Mouse (Mus musculus): ENCODE results near the gene Serpine3. TPM values are rescaled to one million over a fixed set of nuclear protein-coding genes. Genes with fewer than 3 reads are reported as not detected.

Gene Serpine3
- polyA plus RNA-seq, 1 experiment from 2014 or later, result not detected

GRCm38 (mm10) chr14:62655996-62656395, 7.5 kb upstream of the Serpine3 start:
- H3K4me2 ChIP-seq (replicated peaks), result no peak overlapping the region
- 83% methylated on average over 7 of the region's 7 CpGs for WGBS
- H3K27ac ChIP-seq (replicated peaks), result no peak overlapping the region
- H3K9ac ChIP-seq (replicated peaks), result no peak overlapping the region
- no peaks in the 10 kb centered on the region for H3K4me1 ChIP-seq
- no peak overlapping the region for H3K4me3 ChIP-seq
- H3K9me3 ChIP-seq, result no peaks in the 10 kb centered on the region
- no peaks in the 10 kb centered on the region for H3K27me3 ChIP-seq
- no peak for ATAC-seq (ENCODE audit: low FRiP score, low read depth)
- H3K36me3 ChIP-seq, result no peaks in the 10 kb centered on the region

GRCm38 (mm10) chr14:62657469-62657868, 6.0 kb upstream of the Serpine3 start:
- no peaks in the 10 kb centered on the region for H3K4me1 ChIP-seq
- ATAC-seq (ENCODE audit: low FRiP score, low read depth), result no peak
- H3K27me3 ChIP-seq, result no peaks in the 10 kb centered on the region
- 87% methylated on average over 3 of the region's 3 CpGs for WGBS
- H3K9ac ChIP-seq (replicated peaks), result no peak overlapping the region
- H3K9me3 ChIP-seq, result no peaks in the 10 kb centered on the region
- no peak overlapping the region for H3K4me3 ChIP-seq
- no peak overlapping the region for H3K27ac ChIP-seq (replicated peaks)
- no peaks in the 10 kb centered on the region for H3K36me3 ChIP-seq
- no peak overlapping the region for H3K4me2 ChIP-seq (replicated peaks)

- H3K27ac ChIP-seq (replicated peaks), result no peak overlapping the region
- H3K4me2 ChIP-seq (replicated peaks), result no peak overlapping the region
- WGBS, result 89% methylated on average over 6 of the region's 6 CpGs
- no peak for ATAC-seq (ENCODE audit: low FRiP score, low read depth)
- no peaks in the 10 kb centered on the region for H3K27me3 ChIP-seq
- H3K4me1 ChIP-seq, result no peaks in the 10 kb centered on the region
- no peak overlapping the region for H3K4me3 ChIP-seq
- no peaks in the 10 kb centered on the region for H3K36me3 ChIP-seq
- no peak overlapping the region for H3K9ac ChIP-seq (replicated peaks)
- no peaks in the 10 kb centered on the region for H3K9me3 ChIP-seq
Measured at GRCm38 (mm10) chr14:62662381-62662780, 1.1 kb upstream of the Serpine3 start.

- Histone ChIP-seq H3K9ac (replicated peaks) (no peak overlapping the region), H3K4me3 (no peak overlapping the region), H3K27me3 (no peaks in the 10 kb centered on the region), H3K4me1 (no peaks in the 10 kb centered on the region), H3K4me2 (replicated peaks) (no peak overlapping the region), H3K27ac (replicated peaks) (no peak overlapping the region), H3K36me3 (no peaks in the 10 kb centered on the region), H3K9me3 (no peaks in the 10 kb centered on the region)
- 49% methylated on average over 9 of the region's 9 CpGs for WGBS
- ATAC-seq (ENCODE audit: low FRiP score, low read depth), result no peak
Measured at GRCm38 (mm10) chr14:62664976-62665673, 1.7 kb downstream of the Serpine3 start.

GRCm38 (mm10) chr14:62673646-62674045, 10.2 kb downstream of the Serpine3 start:
- Histone ChIP-seq H3K4me2 (replicated peaks) (no peak overlapping the region), H3K9ac (replicated peaks) (no peak overlapping the region), H3K4me3 (no peak overlapping the region), H3K27ac (replicated peaks) (no peak overlapping the region), H3K4me1 (no peaks in the 10 kb centered on the region), H3K27me3 (no peaks in the 10 kb centered on the region), H3K36me3 (no peaks in the 10 kb centered on the region), H3K9me3 (no peaks in the 10 kb centered on the region)
- 84% methylated on average over 3 of the region's 3 CpGs for WGBS
- no peak for ATAC-seq (ENCODE audit: low FRiP score, low read depth)

- 86% methylated on average over 2 of the region's 2 CpGs for WGBS
- H3K36me3 ChIP-seq, result peaks cover 25% of the 10 kb centered on the region; the same call in 1 of the 2 replicates
Measured at GRCm38 (mm10) chr14:62718161-62718560, 54.7 kb downstream of the Serpine3 start.

GRCm38 (mm10) chr14:62721625-62722024, 58.2 kb downstream of the Serpine3 start:
- Histone ChIP-seq H3K4me1 (no peaks in the 10 kb centered on the region), H3K27me3 (no peaks in the 10 kb centered on the region), H3K9ac (replicated peaks) (no peak overlapping the region), H3K36me3 (0 out of 2 replicates have a peak, but pooled peaks cover 3% of the 10 kb centered on the region), H3K9me3 (no peaks in the 10 kb centered on the region), H3K4me3 (no peak overlapping the region), H3K27ac (replicated peaks) (no peak overlapping the region), H3K4me2 (replicated peaks) (no peak overlapping the region)
- WGBS, result 89% methylated on average over 1 of the region's 1 CpGs
- no peak for ATAC-seq (ENCODE audit: low FRiP score, low read depth)

More at GRCm38 (mm10) chr14:62718161-62718560, 54.7 kb downstream of the Serpine3 start:
- no peak overlapping the region for H3K4me3 ChIP-seq
- no peak overlapping the region for H3K27ac ChIP-seq (replicated peaks)
- H3K27me3 ChIP-seq, result no peaks in the 10 kb centered on the region
- no peaks in the 10 kb centered on the region for H3K4me1 ChIP-seq
- no peak overlapping the region for H3K9ac ChIP-seq (replicated peaks)
- H3K9me3 ChIP-seq, result no peaks in the 10 kb centered on the region
- ATAC-seq (ENCODE audit: low FRiP score, low read depth), result no peak
- no peak overlapping the region for H3K4me2 ChIP-seq (replicated peaks)

- no peaks in the 10 kb centered on the region for H3K9me3 ChIP-seq
- no peak overlapping the region for H3K9ac ChIP-seq (replicated peaks)
- no peak overlapping the region for H3K27ac ChIP-seq (replicated peaks)
- H3K4me1 ChIP-seq, result no peaks in the 10 kb centered on the region
- ATAC-seq (ENCODE audit: low FRiP score, low read depth), result no peak
- no peaks in the 10 kb centered on the region for H3K27me3 ChIP-seq
- H3K4me2 ChIP-seq (replicated peaks), result no peak overlapping the region
- H3K36me3 ChIP-seq, result 0 out of 2 replicates have a peak, but pooled peaks cover 3% of the 10 kb centered on the region
- no peak overlapping the region for H3K4me3 ChIP-seq
Measured at GRCm38 (mm10) chr14:62724560-62724959, 61.1 kb downstream of the Serpine3 start.

- H3K4me3 ChIP-seq, result no peak overlapping the region
- H3K36me3 ChIP-seq, result peaks cover 16% of the 10 kb centered on the region
- no peak overlapping the region for H3K9ac ChIP-seq (replicated peaks)
- H3K9me3 ChIP-seq, result no peaks in the 10 kb centered on the region
- H3K4me2 ChIP-seq (replicated peaks), result no peak overlapping the region
- WGBS, result 75% methylated on average over 1 of the region's 1 CpGs
- no peaks in the 10 kb centered on the region for H3K4me1 ChIP-seq
- no peaks in the 10 kb centered on the region for H3K27me3 ChIP-seq
- no peak for ATAC-seq (ENCODE audit: low FRiP score, low read depth)
- H3K27ac ChIP-seq (replicated peaks), result no peak overlapping the region
Measured at GRCm38 (mm10) chr14:62731902-62732301, 68.4 kb downstream of the Serpine3 start.

GRCm38 (mm10) chr14:62733666-62734065, 70.2 kb downstream of the Serpine3 start:
- H3K36me3 ChIP-seq, result peaks cover 16% of the 10 kb centered on the region
- no peak overlapping the region for H3K4me3 ChIP-seq
- no peak for ATAC-seq (ENCODE audit: low FRiP score, low read depth)
- 84% methylated on average over 2 of the region's 2 CpGs for WGBS
- no peaks in the 10 kb centered on the region for H3K4me1 ChIP-seq
- no peak overlapping the region for H3K9ac ChIP-seq (replicated peaks)
- H3K4me2 ChIP-seq (replicated peaks), result no peak overlapping the region
- no peaks in the 10 kb centered on the region for H3K27me3 ChIP-seq
- H3K27ac ChIP-seq (replicated peaks), result no peak overlapping the region
- no peaks in the 10 kb centered on the region for H3K9me3 ChIP-seq

GRCm38 (mm10) chr14:62735646-62736045, 72.2 kb downstream of the Serpine3 start:
- H3K27ac ChIP-seq (replicated peaks), result no peak overlapping the region
- H3K4me1 ChIP-seq, result no peaks in the 10 kb centered on the region
- no peak overlapping the region for H3K4me3 ChIP-seq
- H3K9ac ChIP-seq (replicated peaks), result no peak overlapping the region
- no peaks in the 10 kb centered on the region for H3K9me3 ChIP-seq
- H3K4me2 ChIP-seq (replicated peaks), result no peak overlapping the region
- H3K27me3 ChIP-seq, result no peaks in the 10 kb centered on the region
- no peak for ATAC-seq (ENCODE audit: low FRiP score, low read depth)
- H3K36me3 ChIP-seq, result peaks cover 12% of the 10 kb centered on the region
- WGBS, result 85% methylated on average over 1 of the region's 1 CpGs

All from midbrain, embryonic 12.5 days (tissue).